Mouse (Mus musculus): ENCODE results near the gene Abi1. TPM values are rescaled to one million over a fixed set of nuclear protein-coding genes. Genes with fewer than 3 reads are reported as not detected.
"Not testable (repeated sequence)": the region's sequence is repeated elsewhere in the genome, so short reads cannot be mapped to it uniquely, and the experiment has no call there.

Gene Abi1
- polyA plus RNA-seq, 1 experiment, result not detected

DNA sequence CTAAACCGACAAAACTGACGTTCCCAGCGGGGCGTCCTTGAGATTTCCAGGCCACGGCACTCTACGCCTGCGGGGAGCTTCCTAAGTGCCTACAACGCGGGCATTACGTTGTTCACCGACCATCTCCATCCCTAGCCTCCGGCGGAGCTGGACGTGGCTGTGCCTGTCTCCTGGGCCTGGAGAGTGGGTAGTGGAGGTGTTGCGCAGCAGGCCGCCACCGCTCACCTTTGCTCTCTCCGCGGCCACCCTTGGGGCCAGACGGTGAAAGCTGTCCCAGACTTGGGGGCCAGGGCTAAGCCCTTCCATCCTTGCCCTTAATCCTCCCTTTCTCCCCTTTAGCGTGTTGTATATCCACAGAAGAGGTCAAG, 28.3 kb upstream of the Abi1 start:
- 0% methylated on average over 21 of the region's 21 CpGs for WGBS
- Histone ChIP-seq H3K27ac (ENCODE audit: insufficient read depth, low read depth, low read length) (peak overlapping the region; percentile 96), H3K4me1 (ENCODE audit: control insufficient read depth, insufficient read depth, low read length) (peaks cover 4% of the 10 kb centered on the region; the same call in 1 of the 2 replicates), H3K4me3 (ENCODE audit: insufficient read depth, low read depth, low read length) (peak overlapping the region; percentile 79)
- TF ChIP-seq CTCF (IDR thresholded peaks at IDR 0.05; ENCODE audit: insufficient read depth, low read depth, low read length) (no peak), POLR2A (IDR thresholded peaks at IDR 0.05; ENCODE audit: insufficient read depth, low read depth, low read length) (no peak)

DNA sequence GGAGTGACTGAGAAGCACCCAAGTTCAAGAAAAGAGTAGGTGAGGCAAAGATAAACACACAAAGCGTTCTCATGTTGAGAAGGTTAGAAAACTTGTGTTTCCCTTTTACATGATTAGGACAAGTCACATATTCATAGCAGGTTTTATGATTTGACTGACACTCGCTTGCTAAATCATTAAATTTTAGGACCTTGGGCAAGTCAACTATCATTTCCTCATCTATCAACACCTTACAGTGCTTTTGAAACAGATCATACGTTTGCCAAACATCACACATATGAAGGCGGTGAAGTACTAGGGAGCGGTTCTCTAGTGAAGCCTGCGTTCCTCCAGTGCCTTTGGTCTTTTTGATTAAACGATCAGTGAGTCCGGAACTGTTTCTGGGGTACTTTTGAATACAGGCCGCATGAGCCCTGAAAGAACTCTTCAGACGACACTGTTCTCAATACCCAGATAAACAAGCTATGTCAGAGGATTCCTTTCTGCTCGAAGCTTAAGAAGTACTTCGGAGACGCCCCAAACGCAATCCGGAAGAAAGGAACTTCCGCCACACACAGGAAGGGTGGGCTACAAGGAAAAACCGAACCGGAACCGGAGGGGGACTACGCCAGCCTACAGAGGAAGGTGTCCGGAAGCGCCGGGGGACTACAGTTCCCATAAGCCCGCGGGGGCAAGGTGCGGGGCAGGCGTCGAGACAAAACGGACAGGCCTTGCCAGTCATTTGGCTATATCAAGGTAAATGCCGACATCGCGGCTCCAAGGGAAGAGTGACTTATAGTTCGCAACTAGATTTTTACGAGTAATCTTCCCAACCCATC, 27.7 kb upstream of the Abi1 start, which contains the start of gene Acbd5:
TSS of gene Acbd5 (plus strand) at position 616 of the 818 bp plus-strand sequence.
- H3K4me3 ChIP-seq (ENCODE audit: insufficient read depth, low read depth, low read length), result peak within 1 kb of the TSS; percentile 79
- H3K27ac ChIP-seq (ENCODE audit: insufficient read depth, low read depth, low read length), result peak within 1 kb of the TSS; percentile 96
- 3% methylated on average over 34 of the region's 34 CpGs for WGBS
- peaks cover 4% of the 10 kb centered on the region; the same call in 1 of the 2 replicates for H3K4me1 ChIP-seq (ENCODE audit: control insufficient read depth, insufficient read depth, low read length)
- TF ChIP-seq CTCF (IDR thresholded peaks at IDR 0.05; ENCODE audit: insufficient read depth, low read depth, low read length) (no peak), POLR2A (IDR thresholded peaks at IDR 0.05; ENCODE audit: insufficient read depth, low read depth, low read length) (0 out of 2 replicates have a peak, but pooled peaks have one; percentile 75)

DNA sequence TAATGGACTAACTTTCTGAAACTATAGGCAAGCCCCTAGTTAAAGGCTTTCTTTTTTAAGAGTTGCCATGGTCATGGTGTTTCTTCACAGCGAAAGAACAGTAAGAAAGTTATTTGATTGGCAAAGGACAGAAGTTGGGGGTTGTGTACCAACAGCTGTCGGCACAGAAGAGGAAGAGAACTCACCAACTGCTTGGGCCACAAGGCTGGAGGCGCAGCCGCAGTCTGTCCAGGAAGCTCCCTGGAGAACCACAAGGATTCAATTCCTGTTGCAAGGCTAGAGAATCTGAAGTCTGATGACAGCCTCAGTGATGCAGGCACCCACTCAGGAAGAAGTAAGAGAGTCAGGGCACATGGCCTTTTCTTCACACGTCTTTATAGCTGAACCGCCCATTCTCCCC, 12.5 kb upstream of the Abi1 start:
- Histone ChIP-seq H3K4me3 (ENCODE audit: insufficient read depth, low read depth, low read length) (no peak overlapping the region), H3K4me1 (ENCODE audit: control insufficient read depth, insufficient read depth, low read length) (no peaks in the 10 kb centered on the region), H3K27ac (ENCODE audit: insufficient read depth, low read depth, low read length) (no peak overlapping the region)
- TF ChIP-seq CTCF (IDR thresholded peaks at IDR 0.05; ENCODE audit: insufficient read depth, low read depth, low read length) (no peak), POLR2A (IDR thresholded peaks at IDR 0.05; ENCODE audit: insufficient read depth, low read depth, low read length) (no peak)
- 74% methylated on average over 6 of the region's 6 CpGs for WGBS

- Histone ChIP-seq H3K27ac (ENCODE audit: insufficient read depth, low read depth, low read length) (no peak overlapping the region), H3K4me1 (ENCODE audit: control insufficient read depth, insufficient read depth, low read length) (no peaks in the 10 kb centered on the region), H3K4me3 (ENCODE audit: insufficient read depth, low read depth, low read length) (no peak overlapping the region)
- TF ChIP-seq POLR2A (IDR thresholded peaks at IDR 0.05; ENCODE audit: insufficient read depth, low read depth, low read length) (no peak), CTCF (IDR thresholded peaks at IDR 0.05; ENCODE audit: insufficient read depth, low read depth, low read length) (no peak)
- WGBS, result 61% methylated on average over 2 of the region's 2 CpGs
Observed at GRCm38 (mm10) chr2:23051890-23052289, 11.8 kb upstream of the Abi1 start.

DNA sequence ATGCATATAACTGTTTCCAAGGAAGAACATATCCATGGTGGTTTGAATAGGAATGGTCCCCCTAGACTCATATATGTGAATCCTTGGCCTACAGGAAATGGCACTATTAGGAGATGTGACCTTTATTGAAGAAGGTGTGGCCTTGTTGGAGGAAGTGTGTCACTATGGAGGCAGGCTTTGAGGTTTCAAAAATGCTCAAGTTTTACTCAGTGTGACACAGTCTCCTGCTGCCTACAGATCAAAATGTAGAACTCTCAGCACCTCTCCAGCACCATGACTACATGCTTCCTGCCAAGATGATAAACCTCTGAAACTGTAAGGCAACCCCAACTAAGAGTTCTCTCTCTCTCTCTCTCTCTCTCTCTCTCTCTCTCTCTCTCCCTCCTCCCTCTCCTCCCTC, 8.0 kb upstream of the Abi1 start:
- H3K4me1 ChIP-seq (ENCODE audit: control insufficient read depth, insufficient read depth, low read length), result no peaks in the 10 kb centered on the region
- no peak overlapping the region for H3K4me3 ChIP-seq (ENCODE audit: insufficient read depth, low read depth, low read length)
- no peak for TF ChIP-seq POLR2A (IDR thresholded peaks at IDR 0.05; ENCODE audit: insufficient read depth, low read depth, low read length)
- TF ChIP-seq CTCF (IDR thresholded peaks at IDR 0.05; ENCODE audit: insufficient read depth, low read depth, low read length), result no peak
- H3K27ac ChIP-seq (ENCODE audit: insufficient read depth, low read depth, low read length), result no peak overlapping the region

DNA sequence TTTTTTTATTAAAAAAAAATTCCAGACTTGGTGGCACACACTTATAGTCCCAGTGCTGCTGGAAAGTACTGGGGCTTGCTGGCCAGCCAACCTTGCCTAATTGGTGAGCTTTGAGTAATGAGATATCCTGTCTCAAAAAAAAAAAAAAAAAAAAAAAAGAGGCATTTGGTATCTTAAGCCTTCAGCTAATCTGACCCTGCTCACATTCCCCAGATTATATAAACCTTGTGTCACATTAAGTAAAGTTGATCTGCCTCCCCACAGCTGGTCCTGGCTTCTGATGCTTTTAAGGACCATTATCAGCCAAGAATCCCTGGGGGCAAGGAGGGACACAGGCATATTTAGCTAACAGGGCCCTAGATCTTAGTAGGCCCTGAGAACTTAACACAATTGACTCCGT, 5.7 kb upstream of the Abi1 start:
- WGBS, result 40% methylated on average over 1 of the region's 1 CpGs
- TF ChIP-seq CTCF (IDR thresholded peaks at IDR 0.05; ENCODE audit: insufficient read depth, low read depth, low read length), result no peak
- no peak for TF ChIP-seq POLR2A (IDR thresholded peaks at IDR 0.05; ENCODE audit: insufficient read depth, low read depth, low read length)
- no peak overlapping the region for H3K27ac ChIP-seq (ENCODE audit: insufficient read depth, low read depth, low read length)
- H3K4me1 ChIP-seq (ENCODE audit: control insufficient read depth, insufficient read depth, low read length), result no peaks in the 10 kb centered on the region
- no peak overlapping the region for H3K4me3 ChIP-seq (ENCODE audit: insufficient read depth, low read depth, low read length)

DNA sequence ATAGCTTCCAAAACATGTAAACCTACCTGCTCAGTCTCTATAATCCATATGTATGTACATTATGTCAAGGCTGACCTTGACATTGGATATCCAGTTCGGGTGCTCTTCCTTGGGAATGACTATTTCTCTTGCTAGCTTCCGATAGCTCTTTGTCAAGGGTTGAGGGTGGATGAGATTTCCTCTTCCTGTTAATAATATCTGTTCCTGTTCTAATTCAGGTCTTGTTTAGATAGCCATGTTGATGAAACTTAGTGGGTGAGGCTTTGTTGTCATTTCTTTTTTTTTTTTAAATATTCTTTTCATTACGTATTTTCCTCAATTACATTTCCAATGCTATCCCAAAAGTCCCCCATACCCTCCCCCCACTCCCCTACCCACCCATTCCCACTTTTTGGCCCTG, 2.1 kb upstream of the Abi1 start:
- WGBS, result 94% methylated on average over 3 of the region's 3 CpGs
- Histone ChIP-seq H3K4me1 (ENCODE audit: control insufficient read depth, insufficient read depth, low read length) (peaks cover 2% of the 10 kb centered on the region; the same call in 1 of the 2 replicates), H3K27ac (ENCODE audit: insufficient read depth, low read depth, low read length) (no peak overlapping the region), H3K4me3 (ENCODE audit: insufficient read depth, low read depth, low read length) (no peak overlapping the region)
- TF ChIP-seq POLR2A (IDR thresholded peaks at IDR 0.05; ENCODE audit: insufficient read depth, low read depth, low read length) (no peak), CTCF (IDR thresholded peaks at IDR 0.05; ENCODE audit: insufficient read depth, low read depth, low read length) (no peak)

DNA sequence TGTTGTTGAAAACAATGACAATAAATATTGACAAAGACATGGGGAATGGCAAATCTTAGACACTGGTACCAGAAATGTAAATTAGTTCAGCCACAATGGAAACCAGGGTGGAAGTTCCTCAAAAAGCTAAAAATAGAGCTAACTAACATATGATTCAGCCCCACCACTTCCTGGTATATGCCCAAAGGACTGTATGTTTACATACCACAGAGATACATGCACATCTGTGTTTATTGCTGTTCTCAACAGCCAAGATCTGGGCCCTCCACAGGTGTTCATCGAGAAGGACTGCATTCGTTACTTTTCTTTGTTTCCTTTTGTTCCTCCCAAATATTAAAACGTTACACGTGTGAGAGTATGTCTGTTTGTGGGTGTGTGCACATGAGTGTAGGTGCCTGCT, 1.4 kb upstream of the Abi1 start:
- no peak for TF ChIP-seq POLR2A (IDR thresholded peaks at IDR 0.05; ENCODE audit: insufficient read depth, low read depth, low read length)
- no peak for TF ChIP-seq CTCF (IDR thresholded peaks at IDR 0.05; ENCODE audit: insufficient read depth, low read depth, low read length)
- Histone ChIP-seq H3K4me3 (ENCODE audit: insufficient read depth, low read depth, low read length) (no peak overlapping the region), H3K27ac (ENCODE audit: insufficient read depth, low read depth, low read length) (no peak overlapping the region), H3K4me1 (ENCODE audit: control insufficient read depth, insufficient read depth, low read length) (peaks cover 2% of the 10 kb centered on the region; the same call in 1 of the 2 replicates)
- WGBS, result 75% methylated on average over 4 of the region's 4 CpGs

GRCm38 (mm10) chr2:23040690-23041089, 649 bp upstream of the Abi1 start:
- H3K4me1 ChIP-seq (ENCODE audit: control insufficient read depth, insufficient read depth, low read length); H3K4me3 ChIP-seq (ENCODE audit: insufficient read depth, low read depth, low read length); H3K27ac ChIP-seq (ENCODE audit: insufficient read depth, low read depth, low read length): not testable (repeated sequence)
- WGBS, result 84% methylated on average over 7 of the region's 7 CpGs
